Mouse (Mus musculus) hindbrain, embryonic 16.5 days (tissue): ENCODE measurements around the gene 9930021J03Rik. TPM values are rescaled to one million over a fixed set of nuclear protein-coding genes. Genes with fewer than 3 reads are reported as not detected.

ENCODE experiments used
- ATAC-seq: fragments of 200-750 bp; cut with Nextera tagmentation; 2 replicates; pipeline ENCODE4 v1.8.0; 2017; ENCODE audit warnings: moderate TSS enrichment, moderate library complexity
- H3K27ac ChIP-seq: fragments of 300-500 bp; sonication (generic); 2 replicates; pipeline ENCODE4 v1.5.1; 2014; ENCODE audit warnings: low read depth, mild to moderate bottlenecking, control low read depth, low read length, moderate library complexity
- H3K27me3 ChIP-seq: fragments of 300-500 bp; sonication (generic); replicated peaks from 2 replicates; pipeline ENCODE4 v1.6.1; 2014; ENCODE audit warnings: low read length; ENCODE audit not compliant: control insufficient read depth, insufficient read depth
- H3K36me3 ChIP-seq: fragments of 300-500 bp; sonication (generic); 2 replicates; pipeline ENCODE4 v1.6.1; 2014; ENCODE audit warnings: mild to moderate bottlenecking, low read length, moderate library complexity, mixed read lengths; ENCODE audit not compliant: control insufficient read depth, insufficient read depth
- H3K4me1 ChIP-seq: fragments of 300-500 bp; sonication (generic); 2 replicates; pipeline ENCODE4 v1.6.1; 2014; ENCODE audit warnings: low read depth, low read length; ENCODE audit not compliant: control insufficient read depth, insufficient read depth
- H3K4me2 ChIP-seq: fragments of 300-500 bp; sonication (generic); 2 replicates; pipeline ENCODE4 v1.6.1; 2014; ENCODE audit warnings: mild to moderate bottlenecking, low read length, control low read depth, moderate library complexity
- H3K4me3 ChIP-seq: fragments of 300-500 bp; sonication (generic); 2 replicates; pipeline ENCODE4 v1.5.1; 2014; ENCODE audit warnings: mild to moderate bottlenecking, low read length, control low read depth, moderate library complexity
- H3K9ac ChIP-seq: fragments of 300-500 bp; sonication (generic); 2 replicates; pipeline ENCODE4 v1.6.1; 2014; ENCODE audit warnings: low read depth, mild to moderate bottlenecking, control low read depth, low read length, moderate library complexity
- H3K9me3 ChIP-seq: fragments of 300-500 bp; sonication (generic); 2 replicates; pipeline ENCODE4 v1.6.1; 2014; ENCODE audit warnings: mild to moderate bottlenecking, low read length, moderate library complexity; ENCODE audit not compliant: control insufficient read depth
- WGBS: fragments of 180-500 bp; shearing (Covaris S2); extraction: QIAGEN DNeasy Blood & Tissue Kit; methylation state at CpG from one replicate; pipeline ENCODE4 v1.1.7; 2014; 5-methylcytosine and 5-hydroxymethylcytosine counted together
- polyA plus RNA-seq: library from polyadenylated mRNA; unstranded; fragments of >200 nt; fragmentation: Nextera tagmentation; extraction: Ambion mirVana; gene quantifications from 2 replicates; pipeline ENCODE4 v1.2.1, GENCODE M21; 2015

9930021J03Rik gene
- polyA plus RNA-seq, 1 experiment from 2014 or later: 5.2 TPM

DNA sequence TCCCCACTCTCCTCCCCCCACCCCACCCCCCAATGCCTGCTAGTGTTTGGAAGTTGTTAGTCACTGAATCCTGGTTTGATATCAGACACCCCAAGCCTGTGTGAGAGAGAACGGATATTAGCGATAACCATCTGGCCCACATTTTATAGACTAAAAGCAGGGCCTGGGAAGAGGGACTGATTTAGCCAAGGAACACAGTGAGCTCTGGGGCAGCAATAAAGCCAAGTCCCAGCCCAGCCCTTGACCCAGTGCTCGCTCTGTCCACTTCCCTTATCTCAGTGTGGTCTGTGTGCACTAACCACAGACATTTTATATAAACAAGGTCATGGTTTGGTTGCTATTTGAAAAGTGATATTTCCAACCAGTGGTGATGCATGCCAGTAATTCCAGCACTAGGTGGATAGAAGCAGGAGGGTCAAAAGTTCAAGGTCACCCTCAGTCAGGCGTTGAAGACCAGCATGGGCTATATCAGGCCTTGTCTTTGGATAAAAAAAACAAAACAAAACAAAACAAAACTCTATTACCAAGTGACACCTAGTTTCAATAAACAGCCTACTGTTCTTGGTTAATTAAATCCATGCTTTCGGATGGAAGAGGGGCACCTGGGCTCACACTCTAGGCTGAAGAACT is 138.7 kb downstream of the 9930021J03Rik start:
- H3K4me1 ChIP-seq: no peaks in the 10 kb centered on the region
- 88% methylated on average over 5 of the region's 5 CpGs for WGBS
- no peaks in the 10 kb centered on the region for H3K27me3 ChIP-seq
- no peak overlapping the region for H3K9ac ChIP-seq
- no peak overlapping the region for H3K4me3 ChIP-seq
- no peak for ATAC-seq
- no peaks in the 10 kb centered on the region for H3K9me3 ChIP-seq
- H3K27ac ChIP-seq: no peak overlapping the region
- H3K4me2 ChIP-seq: no peak overlapping the region
- H3K36me3 ChIP-seq: no peaks in the 10 kb centered on the region

DNA sequence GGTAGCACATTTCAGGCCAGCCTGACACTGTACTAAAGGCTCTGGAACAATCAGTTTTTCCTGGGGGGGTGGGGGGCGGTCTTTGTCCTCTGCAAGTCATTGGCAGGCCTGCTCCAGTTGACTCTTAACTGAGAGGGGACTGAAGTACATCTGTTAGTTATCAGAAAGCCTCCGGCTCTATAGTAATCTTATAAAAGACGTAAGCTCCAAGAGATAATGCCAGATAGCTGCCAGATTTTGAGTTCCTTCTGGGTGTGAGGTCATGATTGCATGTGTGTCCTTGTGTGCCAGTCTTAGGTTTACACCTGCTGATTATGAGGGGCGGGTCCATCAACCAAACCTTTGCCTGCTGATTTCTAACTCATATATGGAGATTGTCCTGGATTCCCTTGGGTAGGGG is 139.6 kb downstream of the 9930021J03Rik start:
- H3K27ac ChIP-seq: no peak overlapping the region
- no peaks in the 10 kb centered on the region for H3K9me3 ChIP-seq
- H3K9ac ChIP-seq: no peak overlapping the region
- H3K4me1 ChIP-seq: no peaks in the 10 kb centered on the region
- H3K36me3 ChIP-seq: no peaks in the 10 kb centered on the region
- no peak overlapping the region for H3K4me2 ChIP-seq
- 93% methylated on average over 4 of the region's 4 CpGs for WGBS
- no peak for ATAC-seq
- no peak overlapping the region for H3K4me3 ChIP-seq
- no peaks in the 10 kb centered on the region for H3K27me3 ChIP-seq

DNA sequence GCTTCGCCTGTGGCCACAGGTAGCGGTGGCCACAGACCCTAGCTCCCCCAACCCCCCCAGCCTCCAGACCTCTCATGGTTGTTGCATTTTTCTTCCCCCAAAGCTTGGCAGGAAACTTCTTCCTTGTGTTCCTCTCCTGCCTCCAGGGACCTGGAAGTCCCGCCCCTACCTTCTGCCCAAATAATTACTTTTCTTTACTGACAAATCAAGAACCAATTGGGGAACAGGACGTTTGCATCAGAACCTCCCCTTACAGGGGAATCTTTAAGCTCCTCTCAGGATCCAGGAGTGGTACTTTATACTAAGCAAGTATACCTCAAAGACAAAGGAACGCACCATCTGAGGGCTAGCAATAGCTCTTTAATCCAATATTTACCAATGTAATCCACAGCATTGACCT is 140.9 kb downstream of the 9930021J03Rik start:
- no peaks in the 10 kb centered on the region for H3K4me1 ChIP-seq
- H3K4me2 ChIP-seq: no peak overlapping the region
- no peak overlapping the region for H3K4me3 ChIP-seq
- H3K9me3 ChIP-seq: no peaks in the 10 kb centered on the region
- ATAC-seq: no peak
- no peak overlapping the region for H3K9ac ChIP-seq
- no peaks in the 10 kb centered on the region for H3K27me3 ChIP-seq
- 89% methylated on average over 5 of the region's 5 CpGs for WGBS
- no peaks in the 10 kb centered on the region for H3K36me3 ChIP-seq
- H3K27ac ChIP-seq: no peak overlapping the region

Other genes with a start within 250 kb of the 9930021J03Rik start
- 10.1 and 11.2 TPM in 2 replicates for gene Ermp1, start 157.6 kb downstream of the 9930021J03Rik start, polyA plus RNA-seq
- gene Mlana, start 108.2 kb downstream of the 9930021J03Rik start, polyA plus RNA-seq: not detected in 2 replicates
- 44.9 and 48.7 TPM in 2 replicates for gene Ranbp6, start 7.0 kb upstream of the 9930021J03Rik start, polyA plus RNA-seq
- 4.3 and 7.2 TPM in 2 replicates for gene Il33, start 119.1 kb upstream of the 9930021J03Rik start, polyA plus RNA-seq
- not detected in 2 replicates for gene Trpd52l3, start 197.8 kb upstream of the 9930021J03Rik start, polyA plus RNA-seq
- gene Uhrf2, start 224.5 kb upstream of the 9930021J03Rik start, polyA plus RNA-seq: 40.7 and 48.0 TPM in 2 replicates